Comparison of ENCODE assay signal across 15 mouse cellular contexts in genomic region chr1:162035800-162036460, GRCm38 (mm10). TPM values are rescaled to one million over a fixed set of nuclear protein-coding genes. Genes with fewer than 3 reads are reported as not detected.
DNase-seq lines count a peak whose midpoint lies in the region; ATAC-seq lines count a peak whose summit lies in the region.
"Had no signal": no experiment of that assay in that cellular context is flagged by ENCODE, and none has a peak within 500 bp of the region (broad histone marks: within the 10 kb centered on the region; RNA-seq: fewer than 3 reads in every experiment).

No protein-coding gene starts in this region.

- H3K4me1 ChIP-seq in hindbrain, embryonic 10.5 days (replicated peaks) = peaks cover 33% of the 10 kb centered on the region
- peaks cover 29% of the 10 kb centered on the region for H3K4me1 ChIP-seq in hindbrain, embryonic 13.5 days (replicated peaks)
- peaks cover 30% of the 10 kb centered on the region for H3K4me1 ChIP-seq in neural tube, embryonic 11.5 days (ENCODE audit: control insufficient read depth, insufficient read depth, low read length)
- peaks cover 32% of the 10 kb centered on the region for H3K4me1 ChIP-seq in neural tube, embryonic 15.5 days
- peaks cover 20% of the 10 kb centered on the region for H3K4me1 ChIP-seq in intestine, embryonic 15.5 days (replicated peaks)

- no peak for DNase-seq in hindbrain, embryonic 10.5 days (ENCODE audit: low spot score)
- no peak for DNase-seq in neural tube, embryonic 11.5 days (ENCODE audit: low spot score)
- no peak for DNase-seq in layer of hippocampus, adult 11-12 months (ENCODE audit: low spot score)
- DNase-seq in gastrocnemius, postnatal 10 days = no peak
- DNase-seq: adrenal gland, postnatal 14 days; gastrocnemius, postnatal 14 days; kidney, postnatal 25 days; lung, postnatal 4 days; thymus, postnatal 25 days had no signal

- H3K4me2 ChIP-seq in hindbrain, embryonic 13.5 days = no peak overlapping the region
- no peak overlapping the region for H3K4me2 ChIP-seq in neural tube, embryonic 11.5 days (ENCODE audit: low read depth)
- H3K4me2 ChIP-seq in neural tube, embryonic 15.5 days = no peak overlapping the region
- H3K4me2 ChIP-seq in intestine, embryonic 15.5 days (replicated peaks) = no peak overlapping the region
- H3K4me2 ChIP-seq: forebrain, embryonic 12.5 days had no signal

- 86% methylated on average over 6 of the region's 6 CpGs for WGBS in hindbrain, embryonic 10.5 days
- WGBS in hindbrain, embryonic 13.5 days = 94% methylated on average over 6 of the region's 6 CpGs
- 83% methylated on average over 6 of the region's 6 CpGs for WGBS in neural tube, embryonic 11.5 days
- WGBS in neural tube, embryonic 15.5 days = 84% methylated on average over 6 of the region's 6 CpGs
- WGBS in intestine, embryonic 15.5 days = 72% methylated on average over 6 of the region's 6 CpGs

- H3K9ac ChIP-seq in hindbrain, embryonic 13.5 days = no peak overlapping the region
- H3K9ac ChIP-seq in neural tube, embryonic 11.5 days (ENCODE audit: low read length) = no peak overlapping the region
- H3K9ac ChIP-seq in neural tube, embryonic 15.5 days (replicated peaks) = no peak overlapping the region
- H3K9ac ChIP-seq in intestine, embryonic 15.5 days = no peak overlapping the region
- H3K9ac ChIP-seq: forebrain, embryonic 12.5 days had no signal

- no peak for ATAC-seq in hindbrain, embryonic 13.5 days (ENCODE audit: low FRiP score)
- ATAC-seq in neural tube, embryonic 11.5 days (ENCODE audit: insufficient read depth, low FRiP score, low TSS enrichment) = no peak
- ATAC-seq in neural tube, embryonic 15.5 days (ENCODE audit: low FRiP score) = no peak
- no peak for ATAC-seq in intestine, embryonic 15.5 days

- H3K4me3 ChIP-seq in hindbrain, embryonic 10.5 days = no peak overlapping the region
- no peak overlapping the region for H3K4me3 ChIP-seq in hindbrain, embryonic 13.5 days
- no peak overlapping the region for H3K4me3 ChIP-seq in neural tube, embryonic 11.5 days (ENCODE audit: low read depth, low read length)
- H3K4me3 ChIP-seq in neural tube, embryonic 15.5 days (replicated peaks) = no peak overlapping the region
- H3K4me3 ChIP-seq in intestine, embryonic 15.5 days (replicated peaks) = no peak overlapping the region
- H3K4me3 ChIP-seq: forebrain, embryonic 12.5 days had no signal

- no peaks in the 10 kb centered on the region for H3K36me3 ChIP-seq in hindbrain, embryonic 10.5 days
- H3K36me3 ChIP-seq in hindbrain, embryonic 13.5 days = no peaks in the 10 kb centered on the region
- no peaks in the 10 kb centered on the region for H3K36me3 ChIP-seq in neural tube, embryonic 11.5 days (ENCODE audit: control insufficient read depth, insufficient read depth, low read length)
- H3K36me3 ChIP-seq in neural tube, embryonic 15.5 days = no peaks in the 10 kb centered on the region
- no peaks in the 10 kb centered on the region for H3K36me3 ChIP-seq in intestine, embryonic 15.5 days
- H3K36me3 ChIP-seq: forebrain, embryonic 12.5 days had no signal

- H3K27me3 ChIP-seq in hindbrain, embryonic 10.5 days (ENCODE audit: insufficient read depth, poor library complexity, severe bottlenecking) = no peaks in the 10 kb centered on the region
- no peaks in the 10 kb centered on the region for H3K27me3 ChIP-seq in hindbrain, embryonic 13.5 days
- no peaks in the 10 kb centered on the region for H3K27me3 ChIP-seq in neural tube, embryonic 11.5 days (ENCODE audit: control insufficient read depth, insufficient read depth, low read length)
- no peaks in the 10 kb centered on the region for H3K27me3 ChIP-seq in neural tube, embryonic 15.5 days (replicated peaks)
- H3K27me3 ChIP-seq in intestine, embryonic 15.5 days (replicated peaks) = no peaks in the 10 kb centered on the region
- H3K27me3 ChIP-seq: CH12.LX; forebrain, embryonic 12.5 days had no signal

- 0 out of 2 replicates have a peak, but pooled peaks cover 3% of the 10 kb centered on the region for H3K9me3 ChIP-seq in hindbrain, embryonic 10.5 days
- no peaks in the 10 kb centered on the region for H3K9me3 ChIP-seq in hindbrain, embryonic 13.5 days
- no peaks in the 10 kb centered on the region for H3K9me3 ChIP-seq in neural tube, embryonic 11.5 days (ENCODE audit: control insufficient read depth, low read length)
- no peaks in the 10 kb centered on the region for H3K9me3 ChIP-seq in neural tube, embryonic 15.5 days (replicated peaks)
- no peaks in the 10 kb centered on the region for H3K9me3 ChIP-seq in intestine, embryonic 15.5 days

- peak overlapping the region; percentile 69; the same call in 1 of the 2 replicates for H3K27ac ChIP-seq in hindbrain, embryonic 10.5 days
- no peak overlapping the region for H3K27ac ChIP-seq in hindbrain, embryonic 13.5 days
- peak overlapping the region; percentile 58 for H3K27ac ChIP-seq in neural tube, embryonic 11.5 days (ENCODE audit: low read depth, low read length)
- no peak overlapping the region for H3K27ac ChIP-seq in neural tube, embryonic 15.5 days (replicated peaks)
- peak overlapping the region; percentile 81; the same call in 1 of the 2 replicates for H3K27ac ChIP-seq in intestine, embryonic 15.5 days
- H3K27ac ChIP-seq: forebrain, embryonic 12.5 days had no signal

RNA-seq across cellular contexts. Expression of gene 4930558K02Rik, which starts 56.5 kb away (rescaled TPM):
- not detected in 2 replicates for polyA plus RNA-seq in hindbrain, embryonic 10.5 days (2016; fragmentation: Nextera tagmentation; extraction: Ambion mirVana)
- polyA plus RNA-seq in hindbrain, embryonic 13.5 days (2015; fragmentation: Nextera tagmentation; extraction: Ambion mirVana) = not detected in 2 replicates
- polyA plus RNA-seq in neural tube, embryonic 11.5 days (2014; fragmentation: Nextera tagmentation; extraction: Ambion mirVana) = not detected in 2 replicates
- 0.20 and 0.24 TPM in 2 replicates for polyA plus RNA-seq in neural tube, embryonic 15.5 days (2015; fragmentation: Nextera tagmentation; extraction: Ambion mirVana)
- not detected in 2 replicates for polyA plus RNA-seq in intestine, embryonic 15.5 days (2015; fragmentation: Nextera tagmentation; extraction: Ambion mirVana)
- not detected for total RNA-seq in gastrocnemius, postnatal 10 days (2021)
- total RNA-seq: adrenal gland, postnatal 14 days; CH12.LX; gastrocnemius, postnatal 14 days had no signal
- polyA plus RNA-seq: forebrain, embryonic 12.5 days; spleen, adult 2 months had no signal

Comparison
In these comparisons a context has a peak if more than half of its experiments do, and no peak if none do; other contexts are left out.
1. H3K27ac ChIP-seq: peak in hindbrain, embryonic 10.5 days (single experiment), neural tube, embryonic 11.5 days (single experiment) and intestine, embryonic 15.5 days (single experiment); none in hindbrain, embryonic 13.5 days (single experiment) and neural tube, embryonic 15.5 days (single experiment).